Mouse (Mus musculus) midbrain, embryonic 15.5 days (tissue): ENCODE measurements at regions not wholly inside any gene's neighbourhood (a gene's known extent, or its start where the extent isn't known, plus 50 kb on each side); places are given as distances from the start of the nearest gene placed in this dataset.

ENCODE experiments used
- ATAC-seq: fragments of 200-750 bp; cut with Nextera tagmentation; replicated peaks from 2 replicates; pipeline ENCODE4 v1.8.0; 2017; ENCODE audit warnings: moderate TSS enrichment
- H3K27ac ChIP-seq: fragments of 300-500 bp; sonication (generic); 2 replicates; pipeline ENCODE4 v1.5.1; 2015; ENCODE audit warnings: mild to moderate bottlenecking, inconsistent platforms
- H3K27me3 ChIP-seq: fragments of 300-500 bp; sonication (generic); replicated peaks from 2 replicates; pipeline ENCODE4 v1.6.1; 2015; ENCODE audit warnings: inconsistent platforms
- H3K36me3 ChIP-seq: fragments of 300-500 bp; sonication (generic); replicated peaks from 2 replicates; pipeline ENCODE4 v1.6.1; 2015; ENCODE audit warnings: inconsistent platforms
- H3K4me1 ChIP-seq: fragments of 300-500 bp; sonication (generic); 2 replicates; pipeline ENCODE4 v1.6.1; 2015; ENCODE audit warnings: inconsistent platforms
- H3K4me2 ChIP-seq: fragments of 300-500 bp; sonication (generic); 2 replicates; pipeline ENCODE4 v1.6.1; 2015; ENCODE audit warnings: inconsistent platforms, mild to moderate bottlenecking, moderate library complexity
- H3K4me3 ChIP-seq: fragments of 300-500 bp; sonication (generic); 2 replicates; pipeline ENCODE4 v1.5.1; 2015; ENCODE audit warnings: mild to moderate bottlenecking, inconsistent platforms
- H3K9ac ChIP-seq: fragments of 300-500 bp; sonication (generic); 2 replicates; pipeline ENCODE4 v1.6.1; 2015; ENCODE audit warnings: mild to moderate bottlenecking, inconsistent platforms
- H3K9me3 ChIP-seq: fragments of 300-500 bp; sonication (generic); 2 replicates; pipeline ENCODE4 v1.6.1; 2016; ENCODE audit warnings: inconsistent platforms
- WGBS: fragments of 180-500 bp; shearing (Covaris S2); methylation state at CpG from one replicate; pipeline ENCODE4 v1.1.7; 2015; ENCODE audit warnings: mixed read lengths; 5-methylcytosine and 5-hydroxymethylcytosine counted together

GRCm38 (mm10) chr12:119024063-119024462 lies 57.8 kb upstream of the Abcb5 start:
- H3K36me3 ChIP-seq, result no peaks in the 10 kb centered on the region
- no peaks in the 10 kb centered on the region for H3K27me3 ChIP-seq
- no peaks in the 10 kb centered on the region for H3K9me3 ChIP-seq
- no peak overlapping the region for H3K27ac ChIP-seq
- H3K4me2 ChIP-seq, result no peak overlapping the region
- H3K9ac ChIP-seq, result no peak overlapping the region
- 68% methylated on average over 1 of the region's 1 CpGs for WGBS
- ATAC-seq, result no peak
- no peak overlapping the region for H3K4me3 ChIP-seq
- no peaks in the 10 kb centered on the region for H3K4me1 ChIP-seq
